Comparison of ENCODE assay signal across 10 mouse cellular contexts in the genomic region with DNA sequence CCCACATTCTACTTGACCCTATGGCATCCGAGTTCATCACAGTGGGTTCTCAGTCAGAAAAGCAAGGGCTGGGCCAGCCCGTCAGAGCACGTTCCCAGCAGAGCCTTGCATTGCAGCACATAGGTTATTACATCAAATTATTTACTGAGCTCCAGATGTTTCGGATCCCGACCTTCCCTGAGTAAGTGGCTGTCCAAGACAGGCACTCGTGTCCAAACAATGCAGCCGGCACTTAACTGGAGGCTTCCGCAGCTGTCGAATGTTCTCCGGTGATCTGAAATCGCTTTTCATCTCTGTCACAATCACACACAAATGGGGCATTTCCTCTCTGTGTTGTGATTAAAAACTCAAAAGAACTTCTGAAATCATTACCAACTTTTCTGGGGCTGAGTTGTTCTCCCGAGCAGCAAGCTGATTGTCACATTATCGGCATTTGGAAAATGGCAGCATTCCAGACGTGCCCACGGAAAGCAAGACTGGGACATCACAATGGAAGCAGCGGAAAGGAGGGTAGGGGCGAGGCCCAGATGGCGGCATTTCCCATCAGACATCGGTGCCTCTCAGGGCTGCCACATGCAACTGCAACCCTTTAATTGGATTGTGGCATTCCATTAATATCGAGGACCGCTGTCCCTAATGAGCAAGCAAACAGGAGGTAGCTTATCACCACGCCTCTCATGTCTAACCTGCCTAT.
A peak's percentile ranks its signal among the peaks of the same experiment; 100 is the strongest.
DNase-seq lines count a peak whose midpoint lies in the region; ATAC-seq and TF ChIP-seq lines count a peak whose summit lies in the region.
"Had no signal": no experiment of that assay in that cellular context is flagged by ENCODE, and none has a peak within 500 bp of the region (broad histone marks: within the 10 kb centered on the region; RNA-seq: fewer than 3 reads in every experiment).

No protein-coding gene starts in this region.

- H3K27me3 ChIP-seq in embryonic facial prominence, embryonic 13.5 days: no peaks in the 10 kb centered on the region

- H3K9me3 ChIP-seq in embryonic facial prominence, embryonic 13.5 days: no peaks in the 10 kb centered on the region

- TF ChIP-seq CTCF in layer of hippocampus, adult 2 months (conservative IDR thresholded peaks at IDR 0.05): 0 out of 2 replicates have a peak, but pooled peaks have one; percentile 10

- no peak overlapping the region; the same call in 1 of the 2 replicates for H3K27ac ChIP-seq in embryonic facial prominence, embryonic 13.5 days
- H3K27ac ChIP-seq in layer of hippocampus, adult 2 months: peak overlapping the region; percentile 78

- ATAC-seq in embryonic facial prominence, embryonic 13.5 days (ENCODE audit: insufficient number of reproducible peaks, insufficient read depth, low FRiP score, low TSS enrichment, low read depth): no peak
- no peak for ATAC-seq in erythroid progenitor cell, adult 5-6 weeks (replicated peaks; ENCODE audit: low FRiP score, poor library complexity, severe bottlenecking)

- no peak overlapping the region for H3K9ac ChIP-seq in embryonic facial prominence, embryonic 13.5 days

- 0 out of 2 replicates have a peak, but pooled peaks cover 8% of the 10 kb centered on the region for H3K36me3 ChIP-seq in embryonic facial prominence, embryonic 13.5 days

- H3K4me3 ChIP-seq in embryonic facial prominence, embryonic 13.5 days: no peak overlapping the region
- H3K4me3 ChIP-seq in layer of hippocampus, adult 2 months: no peak overlapping the region

- peaks cover 32% of the 10 kb centered on the region for H3K4me1 ChIP-seq in embryonic facial prominence, embryonic 13.5 days

- 43% methylated on average over 22 of the region's 22 CpGs for WGBS in embryonic facial prominence, embryonic 13.5 days

- peak; percentile 10 for DNase-seq in kidney, postnatal 14 days
- no peak for DNase-seq in kidney, postnatal 36 days
- DNase-seq in layer of hippocampus, adult 2 months (ENCODE audit: low spot score in 2 of 2): peak; percentile 86 to 90
- DNase-seq in retina, postnatal 1 day: peak; percentile 83
- DNase-seq in c-Kit-positive CD71-positive TER-119-positive erythroid progenitor cells, embryonic 14.5 days (ENCODE audit: low spot score): no peak
- DNase-seq: adrenal gland, adult 8-10 months; kidney, adult 9 months had no signal

- peak overlapping the region; percentile 24 for H3K4me2 ChIP-seq in embryonic facial prominence, embryonic 13.5 days
- H3K4me2 ChIP-seq: heart, embryonic 11.5 days had no signal

Comparison
In these comparisons a context has a peak if more than half of its experiments do, and no peak if none do; other contexts are left out.
1. DNase-seq: peak in kidney, postnatal 14 days (single experiment), layer of hippocampus, adult 2 months (2 of 2) and retina, postnatal 1 day (single experiment); none in kidney, postnatal 36 days (0 of 2) and c-Kit-positive CD71-positive TER-119-positive erythroid progenitor cells, embryonic 14.5 days (single experiment).